Mouse (Mus musculus) liver, adult 2 months (tissue): ENCODE measurements around the gene Tead1.

Source experiments
- CTCF ChIP-seq: fragments of 200-500 bp; IDR thresholded peaks from 2 replicates; pipeline ENCODE4 v1.5.1; 2011; ENCODE audit warnings: low read depth, low read length, control low read depth
- POLR2A ChIP-seq: fragments of 200-500 bp; IDR thresholded peaks from 2 replicates; pipeline ENCODE4 v1.6.1; 2011; ENCODE audit warnings: low read length, control low read depth; ENCODE audit not compliant: insufficient read depth; ENCODE audit errors: extremely low read depth

- TF ChIP-seq POLR2A: no peak
- no peak for TF ChIP-seq CTCF
Observed at GRCm38 (mm10) chr7:112679513-112680245, 561 bp downstream of the Tead1 start.
